Mouse (Mus musculus) neural tube, embryonic 14.5 days (tissue): ENCODE results near the gene Cirbp. TPM values are rescaled to one million over a fixed set of nuclear protein-coding genes. Genes with fewer than 3 reads are reported as not detected.
A peak's percentile ranks its signal among the peaks of the same experiment; 100 is the strongest.

ENCODE experiments used
- ATAC-seq: fragments of 200-750 bp; cut with Nextera tagmentation; 2 replicates; pipeline ENCODE4 v1.8.0; 2017; ENCODE audit warnings: low read depth, mild to moderate bottlenecking, moderate TSS enrichment, moderate library complexity
- H3K27ac ChIP-seq: fragments of 300-500 bp; sonication (generic); 2 replicates; pipeline ENCODE4 v1.5.1; 2014; ENCODE audit warnings: low read depth, mild to moderate bottlenecking, control low read depth, low read length, moderate library complexity, mixed read lengths
- H3K27me3 ChIP-seq: fragments of 300-500 bp; sonication (generic); 2 replicates; pipeline ENCODE4 v1.6.1; 2014; ENCODE audit warnings: low read length; ENCODE audit not compliant: control insufficient read depth, insufficient read depth
- H3K36me3 ChIP-seq: fragments of 300-500 bp; sonication (generic); 2 replicates; pipeline ENCODE4 v1.6.1; 2014; ENCODE audit warnings: low read length, mixed read lengths; ENCODE audit not compliant: control insufficient read depth, insufficient read depth
- H3K4me1 ChIP-seq: fragments of 300-500 bp; sonication (generic); 2 replicates; pipeline ENCODE4 v1.6.1; 2014; ENCODE audit warnings: low read length; ENCODE audit not compliant: control insufficient read depth, insufficient read depth
- H3K4me2 ChIP-seq: fragments of 300-500 bp; sonication (generic); 2 replicates; pipeline ENCODE4 v1.6.1; 2014; ENCODE audit warnings: mild to moderate bottlenecking, low read depth, low read length, control low read depth
- H3K4me3 ChIP-seq: fragments of 300-500 bp; sonication (generic); 2 replicates; pipeline ENCODE4 v1.5.1; 2014; ENCODE audit warnings: low read depth, low read length, control low read depth, mixed read lengths
- H3K9ac ChIP-seq: fragments of 300-500 bp; sonication (generic); replicated peaks from 2 replicates; pipeline ENCODE4 v1.6.1; 2014; ENCODE audit warnings: low read depth, mild to moderate bottlenecking, control low read depth, low read length, mixed read lengths
- H3K9me3 ChIP-seq: fragments of 300-500 bp; sonication (generic); 2 replicates; pipeline ENCODE4 v1.6.1; 2016; ENCODE audit warnings: low read length; ENCODE audit not compliant: control insufficient read depth
- WGBS: fragments of 180-500 bp; shearing (Covaris S2); extraction: QIAGEN DNeasy Blood & Tissue Kit; methylation state at CpG from one replicate; pipeline ENCODE4 v1.1.7; 2014; 5-methylcytosine and 5-hydroxymethylcytosine counted together
- polyA plus RNA-seq: library from polyadenylated mRNA; unstranded; fragments of >200 nt; fragmentation: Nextera tagmentation; extraction: Ambion mirVana; gene quantifications from 2 replicates; pipeline ENCODE4 v1.2.1, GENCODE M21; 2014

Gene Cirbp
- polyA plus RNA-seq, 1 experiment from 2014 or later, result 286 TPM

- peaks cover 42% of the 10 kb centered on the region for H3K4me1 ChIP-seq
Measured at GRCm38 (mm10) chr10:80170052-80170451, 4.3 kb downstream of the Cirbp start.

GRCm38 (mm10) chr10:80170601-80171021, 4.8 kb downstream of the Cirbp start:
- H3K27me3 ChIP-seq, result no peaks in the 10 kb centered on the region
- H3K9me3 ChIP-seq, result no peaks in the 10 kb centered on the region
- H3K36me3 ChIP-seq, result peaks cover 26% of the 10 kb centered on the region
- H3K4me3 ChIP-seq, result no peak overlapping the region
- no peak overlapping the region for H3K9ac ChIP-seq
- H3K4me1 ChIP-seq, result peaks cover 37% of the 10 kb centered on the region
- 95% methylated on average over 19 of the region's 19 CpGs for WGBS
- no peak for ATAC-seq
- H3K4me2 ChIP-seq, result no peak overlapping the region
- H3K27ac ChIP-seq, result no peak overlapping the region

More at GRCm38 (mm10) chr10:80170052-80170451, 4.3 kb downstream of the Cirbp start:
- Histone ChIP-seq H3K9me3 (no peaks in the 10 kb centered on the region), H3K4me3 (no peak overlapping the region), H3K9ac (no peak overlapping the region), H3K27me3 (no peaks in the 10 kb centered on the region), H3K36me3 (peaks cover 26% of the 10 kb centered on the region), H3K4me2 (no peak overlapping the region), H3K27ac (no peak overlapping the region)
- WGBS, result 98% methylated on average over 16 of the region's 16 CpGs
- no peak for ATAC-seq

GRCm38 (mm10) chr10:80171252-80171651, 5.5 kb downstream of the Cirbp start:
- H3K27ac ChIP-seq, result no peak overlapping the region
- H3K36me3 ChIP-seq, result peaks cover 26% of the 10 kb centered on the region
- no peak overlapping the region for H3K9ac ChIP-seq
- no peak for ATAC-seq
- H3K4me3 ChIP-seq, result no peak overlapping the region
- no peaks in the 10 kb centered on the region for H3K9me3 ChIP-seq
- no peaks in the 10 kb centered on the region for H3K27me3 ChIP-seq
- no peak overlapping the region for H3K4me2 ChIP-seq
- peaks cover 36% of the 10 kb centered on the region for H3K4me1 ChIP-seq
- 94% methylated on average over 15 of the region's 15 CpGs for WGBS

GRCm38 (mm10) chr10:80171760-80172526, 6.2 kb downstream of the Cirbp start:
- no peak for ATAC-seq
- Histone ChIP-seq H3K27me3 (no peaks in the 10 kb centered on the region), H3K4me1 (peaks cover 31% of the 10 kb centered on the region), H3K36me3 (peaks cover 26% of the 10 kb centered on the region), H3K9me3 (no peaks in the 10 kb centered on the region), H3K4me3 (no peak overlapping the region; the same call in 1 of the 2 replicates), H3K4me2 (peak overlapping the region; percentile 63), H3K9ac (peak overlapping the region; percentile 62), H3K27ac (peak overlapping the region; percentile 85)
- 79% methylated on average over 45 of the region's 45 CpGs for WGBS

- Histone ChIP-seq H3K27ac (peak within 1 kb of the TSS; percentile 85), H3K36me3 (peaks cover 26% of the 10 kb centered on the region), H3K4me3 (peak within 1 kb of the TSS; percentile 43), H3K4me2 (peak within 1 kb of the TSS; percentile 63), H3K9me3 (no peaks in the 10 kb centered on the region), H3K27me3 (no peaks in the 10 kb centered on the region), H3K4me1 (peaks cover 30% of the 10 kb centered on the region), H3K9ac (peak within 1 kb of the TSS; percentile 62)
- 6% methylated on average over 35 of the region's 35 CpGs for WGBS
- peak; percentile 71 for ATAC-seq
Measured at GRCm38 (mm10) chr10:80172527-80173292, 6.9 kb downstream of the Cirbp start, which contains the start of gene 1600002K03Rik. TSS of gene 1600002K03Rik (plus strand) at chr10:80172944.

DNA sequence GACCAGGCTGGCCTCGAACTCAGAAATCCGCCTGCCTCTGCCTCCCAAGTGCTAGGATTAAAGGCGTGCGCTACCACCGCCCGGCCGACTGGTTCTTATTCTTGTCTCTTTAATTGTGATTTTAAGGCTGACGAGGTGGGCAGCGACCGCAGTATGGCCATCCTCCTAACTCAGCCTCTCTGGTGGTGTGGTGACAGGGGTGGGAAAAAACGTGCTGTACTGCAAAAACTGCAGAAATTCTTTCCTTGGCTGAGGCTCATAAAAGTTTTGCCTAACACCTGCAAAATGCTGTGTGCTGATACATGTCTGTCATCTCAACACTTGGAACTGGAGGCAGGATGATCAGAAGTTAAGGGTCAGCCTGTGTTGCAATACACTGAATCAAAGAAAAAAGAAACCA, 7.6 kb downstream of the Cirbp start:
- 6% methylated on average over 11 of the region's 11 CpGs for WGBS
- H3K9ac ChIP-seq, result peak overlapping the region; percentile 46; the same call in 1 of the 2 replicates
- H3K36me3 ChIP-seq, result peaks cover 26% of the 10 kb centered on the region
- H3K27me3 ChIP-seq, result no peaks in the 10 kb centered on the region
- peak overlapping the region; percentile 63 for H3K4me2 ChIP-seq
- H3K9me3 ChIP-seq, result no peaks in the 10 kb centered on the region
- ATAC-seq, result no peak
- H3K27ac ChIP-seq, result peak overlapping the region; percentile 85
- peak overlapping the region; percentile 43 for H3K4me3 ChIP-seq
- peaks cover 30% of the 10 kb centered on the region for H3K4me1 ChIP-seq

DNA sequence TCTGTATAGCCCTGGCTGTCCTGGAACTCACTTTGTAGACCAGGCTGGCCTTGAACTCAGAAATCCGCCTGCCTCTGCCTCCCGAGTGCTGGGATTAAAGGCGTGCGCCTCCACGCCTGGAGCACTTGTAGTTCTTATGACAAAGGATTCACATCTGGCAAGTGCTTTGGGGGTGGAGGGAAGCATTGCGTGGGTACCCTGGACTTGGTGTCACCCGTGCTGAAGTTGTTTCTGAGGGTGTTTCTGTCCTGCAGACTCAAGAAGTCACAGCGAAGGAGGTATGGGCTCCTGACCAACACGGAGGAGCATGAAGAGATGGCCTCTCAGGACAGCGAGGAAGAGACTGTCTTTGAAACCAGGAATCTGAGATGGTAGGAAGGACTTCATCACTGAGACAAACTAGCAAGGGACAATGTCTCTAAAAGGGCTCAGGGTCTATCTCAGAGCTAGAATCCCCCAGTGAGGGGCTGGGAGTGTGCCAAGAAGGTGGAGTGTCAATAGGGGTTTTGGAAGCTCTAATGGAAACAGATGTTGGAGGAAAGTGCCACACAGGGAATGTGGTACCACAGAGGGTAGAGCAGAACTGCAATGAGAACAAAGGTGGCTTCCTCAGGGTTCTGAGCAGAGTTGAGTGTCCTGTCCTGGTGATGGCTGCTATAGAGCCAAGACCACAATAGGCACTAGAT, 8.3 kb downstream of the Cirbp start:
- Histone ChIP-seq H3K27ac (no peak overlapping the region), H3K4me1 (peaks cover 25% of the 10 kb centered on the region), H3K4me2 (no peak overlapping the region), H3K9ac (no peak overlapping the region), H3K36me3 (peaks cover 26% of the 10 kb centered on the region), H3K4me3 (no peak overlapping the region), H3K27me3 (no peaks in the 10 kb centered on the region), H3K9me3 (no peaks in the 10 kb centered on the region)
- ATAC-seq, result no peak
- WGBS, result 87% methylated on average over 10 of the region's 10 CpGs

DNA sequence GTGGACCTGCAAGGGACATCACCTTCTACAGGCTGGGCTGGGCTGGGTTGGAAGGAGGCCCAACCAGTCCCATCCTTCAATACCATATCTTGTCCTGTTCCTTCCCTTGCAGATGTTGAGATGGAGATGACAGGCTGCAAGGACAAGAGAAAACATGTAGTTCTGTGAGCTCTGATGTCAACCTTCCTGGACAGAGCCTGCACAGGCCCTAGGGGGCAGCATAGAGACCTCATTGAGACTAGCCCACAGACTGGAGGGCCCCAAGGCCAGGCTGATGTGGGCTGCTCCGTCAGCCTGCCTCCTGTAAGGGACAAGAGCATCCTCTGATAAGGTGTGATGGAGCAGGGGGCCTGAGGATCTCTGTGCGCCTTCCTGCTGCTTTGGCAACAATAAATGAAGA, 8.9 kb downstream of the Cirbp start:
- H3K27ac ChIP-seq, result no peak overlapping the region
- H3K27me3 ChIP-seq, result no peaks in the 10 kb centered on the region
- no peak overlapping the region for H3K9ac ChIP-seq
- no peak overlapping the region for H3K4me2 ChIP-seq
- no peak for ATAC-seq
- H3K4me1 ChIP-seq, result peaks cover 20% of the 10 kb centered on the region
- peaks cover 24% of the 10 kb centered on the region for H3K36me3 ChIP-seq
- 65% methylated on average over 2 of the region's 2 CpGs for WGBS
- H3K9me3 ChIP-seq, result no peaks in the 10 kb centered on the region
- no peak overlapping the region for H3K4me3 ChIP-seq
